Mouse (Mus musculus) thymus, postnatal 10 days (tissue): ENCODE results near the gene Trip6.

ENCODE experiments used
- DNase-seq, 2 experiments: peaks; one replicate each; pipeline ENCODE4 v3.0.0; 2021; ENCODE audit warnings: low spot score in 2 of 2

Gene Trip6

DNA sequence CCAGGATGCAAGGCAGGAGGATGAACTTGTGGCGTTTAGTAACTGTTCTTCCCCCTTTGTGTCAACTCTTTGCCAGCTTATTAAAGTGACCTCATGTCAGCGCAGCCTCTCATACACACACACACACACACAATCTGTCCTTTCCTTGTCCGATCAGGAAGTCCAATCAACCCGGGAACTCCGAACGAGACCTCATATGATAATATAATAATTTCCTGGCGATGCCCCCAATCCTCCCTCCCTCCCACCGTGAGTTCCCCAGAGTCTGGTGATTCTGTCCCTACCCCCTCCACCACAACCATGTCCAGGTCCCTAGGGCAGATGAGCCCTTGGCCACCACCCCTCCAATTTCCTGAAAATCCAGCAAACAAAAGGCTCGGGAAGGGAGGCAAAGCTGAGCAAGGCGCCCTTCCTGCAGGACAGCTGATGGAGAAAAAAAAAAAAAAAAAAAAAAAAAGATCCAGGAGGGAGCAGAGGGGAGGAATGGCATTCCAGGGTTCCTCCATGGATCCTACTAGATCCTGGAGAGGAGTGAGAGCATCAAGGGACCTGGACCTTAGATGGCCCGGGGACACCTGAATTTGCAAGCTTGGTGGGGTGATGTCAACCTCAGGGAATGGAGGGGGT lies 24.6 kb upstream of the Trip6 start:
- no peak for DNase-seq

DNA sequence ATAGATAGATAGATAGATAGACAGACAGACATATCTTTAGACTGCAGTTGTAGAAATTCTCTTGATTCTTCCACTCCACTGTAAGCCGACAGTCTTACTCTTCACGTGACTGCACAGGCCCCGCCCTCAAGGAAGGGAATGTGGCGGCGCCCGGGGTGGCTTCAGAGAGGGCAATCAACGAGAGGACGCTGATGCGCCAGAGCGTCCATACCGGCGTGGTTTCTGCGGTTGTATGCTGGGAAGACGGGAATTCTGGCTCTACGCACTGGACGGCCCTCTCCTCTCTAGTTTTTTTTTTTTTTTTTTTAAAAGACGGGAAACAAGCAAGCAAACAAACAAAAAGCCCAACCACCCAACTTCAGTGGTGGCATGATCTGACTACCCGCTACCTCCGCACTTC lies 24.1 kb upstream of the Trip6 start:
- DNase-seq: peak; percentile 73 to 79

DNA sequence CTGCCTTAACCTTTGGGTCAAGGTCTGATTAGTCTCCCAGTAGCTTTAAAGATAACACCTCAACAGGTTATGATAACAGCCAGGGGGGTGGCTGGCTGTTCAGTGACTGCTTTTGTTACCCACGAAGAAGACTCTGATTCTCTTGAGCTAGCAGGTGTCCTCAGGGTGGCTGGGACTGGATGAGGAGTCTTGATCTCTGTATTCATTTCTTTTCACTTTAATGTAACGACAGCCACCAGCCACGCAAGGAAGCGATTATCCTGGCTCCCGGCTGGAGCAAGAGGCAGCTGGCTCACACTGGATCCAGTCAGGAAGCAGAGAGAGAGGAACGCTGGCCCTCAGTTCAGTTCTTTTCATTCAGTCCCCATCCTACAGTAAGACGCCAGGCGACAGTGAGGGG lies 23.0 kb upstream of the Trip6 start:
- DNase-seq: no peak

DNA sequence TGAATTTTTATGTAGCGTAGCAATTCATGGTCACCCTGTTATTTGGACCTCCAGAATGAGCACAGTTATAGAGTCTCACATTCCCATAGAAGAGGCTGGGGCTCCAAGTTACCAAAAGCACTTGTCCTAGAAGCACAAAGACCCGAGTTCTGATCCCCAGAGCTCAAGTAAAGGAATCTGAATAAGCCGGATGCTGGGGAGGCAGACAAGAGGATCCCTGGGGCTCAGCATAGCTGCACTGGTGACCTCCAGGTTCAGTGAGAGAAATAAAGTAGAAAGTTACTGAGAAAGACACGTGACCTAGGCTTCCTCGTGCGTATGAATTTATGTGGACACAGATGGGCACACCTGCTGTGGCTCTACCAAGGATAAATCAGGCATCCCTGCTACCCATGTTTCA lies 20.9 kb upstream of the Trip6 start:
- DNase-seq: no peak

DNA sequence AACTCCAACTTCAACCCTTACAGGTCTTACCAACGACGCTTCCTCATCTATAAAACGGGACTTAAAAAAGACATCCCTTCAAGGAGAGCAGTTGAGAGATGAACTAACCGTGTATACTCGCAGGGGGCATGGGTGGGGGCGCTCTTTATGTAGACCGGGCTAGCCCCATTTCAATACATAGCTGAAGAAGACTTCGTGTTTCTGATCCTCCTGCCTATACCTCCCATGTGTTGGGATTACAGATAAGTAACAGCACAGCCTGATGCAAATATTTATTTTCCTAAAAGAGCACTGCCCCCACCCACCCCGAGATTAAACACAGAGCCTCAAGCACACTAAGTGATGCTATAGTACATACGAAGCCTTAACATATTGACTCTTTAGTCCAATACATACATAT lies 20.1 kb upstream of the Trip6 start:
- no peak for DNase-seq

DNA sequence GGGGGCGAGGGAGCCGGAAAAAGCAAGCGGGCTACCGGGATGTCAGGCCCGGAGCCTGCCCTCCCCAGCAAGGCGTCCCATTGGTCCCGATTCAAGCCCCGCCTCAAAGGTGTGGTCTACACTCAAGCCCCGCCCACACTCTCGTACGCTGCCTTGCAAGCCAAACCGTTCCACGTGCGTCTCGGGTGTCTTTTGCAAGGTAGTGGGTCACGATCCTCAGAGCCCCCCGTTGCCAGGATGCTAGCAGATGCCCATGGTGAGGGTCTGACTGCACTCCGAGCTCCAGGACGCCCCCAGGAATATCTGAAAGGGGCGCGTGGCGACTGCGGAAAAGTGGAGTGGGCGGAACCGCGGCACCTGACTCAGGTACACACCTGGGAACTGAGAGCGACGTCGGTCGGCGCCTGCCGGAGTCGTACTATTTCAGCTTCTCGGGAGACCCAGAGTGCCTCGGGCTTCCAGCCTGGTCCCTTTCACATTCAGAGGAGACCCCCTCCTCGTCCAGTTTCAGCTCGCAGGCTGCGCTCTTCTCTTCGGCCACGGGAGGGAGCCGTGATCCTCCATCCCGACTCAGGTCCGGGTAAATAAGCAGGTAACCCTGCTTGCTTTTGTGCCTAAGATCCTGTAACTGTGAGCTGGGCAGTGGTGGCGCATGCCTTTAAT lies 19.4 kb upstream of the Trip6 start, which contains the start of gene Slc12a9:
TSS of gene Slc12a9 (minus strand) at position 86 of the 663 bp plus-strand sequence.
- peak; percentile 95 for DNase-seq

DNA sequence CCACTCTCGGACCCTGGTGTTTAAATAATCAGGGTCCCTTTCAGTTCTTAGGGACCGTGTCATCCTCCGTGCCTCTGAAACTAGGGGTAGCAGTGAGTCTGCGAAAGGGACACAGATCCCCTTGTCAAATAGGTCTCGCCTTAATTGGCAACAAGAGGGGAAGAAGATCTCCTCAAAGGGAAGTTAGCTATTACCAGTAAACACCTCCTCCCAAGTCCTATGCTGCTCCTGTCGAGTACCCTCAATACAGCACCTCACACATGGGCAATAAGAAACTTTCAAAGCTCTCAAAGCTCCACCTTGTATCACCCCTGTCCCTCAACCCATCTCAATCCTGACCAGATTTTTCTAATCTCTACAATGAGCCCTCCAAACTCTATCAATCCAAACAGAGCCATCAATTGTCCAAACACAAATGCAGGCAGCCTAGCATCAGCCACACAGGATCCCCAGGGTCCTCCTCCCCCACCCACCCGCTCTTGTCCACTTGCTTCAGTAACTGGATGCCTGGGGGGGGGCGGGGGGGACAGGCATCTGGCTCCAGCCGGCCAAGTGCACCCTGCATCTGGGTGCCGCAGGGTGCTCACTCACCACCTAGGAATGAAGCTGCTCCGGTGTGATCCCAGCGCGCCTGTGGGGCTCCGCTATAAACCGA lies 18.8 kb upstream of the Trip6 start:
- DNase-seq: no peak

DNA sequence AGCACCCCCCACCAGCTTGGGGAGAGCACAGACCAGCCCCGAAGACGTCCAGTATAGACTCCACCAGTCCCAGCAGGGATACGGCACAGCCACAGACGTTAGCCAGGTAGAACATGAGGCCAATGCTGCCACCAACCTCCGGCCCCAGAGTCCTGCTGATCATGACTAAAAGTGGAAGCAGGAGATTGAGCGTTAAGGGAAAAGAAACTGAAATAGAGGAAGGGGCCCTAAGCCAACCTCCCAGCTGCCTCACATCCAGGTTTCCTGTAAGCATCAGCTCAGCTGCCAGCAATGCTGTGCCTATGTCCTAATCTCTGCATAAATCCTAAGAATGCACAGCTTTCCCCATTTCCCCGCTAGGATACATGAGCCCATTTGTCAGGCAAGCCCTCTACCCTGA lies 16.7 kb upstream of the Trip6 start:
- DNase-seq: no peak

DNA sequence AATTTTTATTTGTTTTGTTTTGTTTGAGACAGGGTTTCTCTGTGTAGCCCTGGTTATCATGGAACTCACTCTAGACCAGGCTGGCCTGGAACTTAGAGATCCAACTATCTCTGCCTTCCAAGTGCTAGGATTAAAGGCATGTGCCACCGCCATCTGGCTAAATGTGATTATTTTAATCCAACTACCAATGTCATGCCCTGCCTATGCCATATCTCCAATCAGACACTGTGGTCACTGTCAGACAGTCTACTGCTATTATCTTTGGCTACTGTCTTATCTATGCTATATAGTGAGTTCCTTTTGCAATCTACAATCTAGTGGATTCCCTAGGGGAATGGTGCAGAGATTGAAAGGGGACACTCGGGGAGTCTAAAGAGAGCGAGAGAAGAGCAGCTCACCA lies 6.8 kb upstream of the Trip6 start:
- no peak for DNase-seq

DNA sequence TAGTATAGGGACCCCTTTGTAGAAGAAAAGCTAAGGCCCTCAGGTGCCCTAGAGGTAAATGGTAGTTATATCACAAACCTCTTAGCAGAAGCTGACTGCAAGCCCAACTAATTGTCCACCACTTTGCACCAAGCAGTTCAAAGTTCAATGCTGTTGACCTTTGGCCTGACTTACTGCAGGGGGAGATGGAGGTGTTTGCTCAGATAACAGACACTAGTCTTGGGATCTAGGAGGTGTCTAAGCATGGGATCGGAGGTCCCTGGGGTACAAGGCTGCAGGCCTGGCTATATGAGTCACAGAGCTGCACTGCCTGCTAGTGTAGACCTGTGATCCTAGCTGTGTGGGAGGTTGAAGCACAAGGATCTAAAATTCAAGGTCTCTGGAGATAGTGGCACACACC lies 4.4 kb upstream of the Trip6 start:
- no peak for DNase-seq

DNA sequence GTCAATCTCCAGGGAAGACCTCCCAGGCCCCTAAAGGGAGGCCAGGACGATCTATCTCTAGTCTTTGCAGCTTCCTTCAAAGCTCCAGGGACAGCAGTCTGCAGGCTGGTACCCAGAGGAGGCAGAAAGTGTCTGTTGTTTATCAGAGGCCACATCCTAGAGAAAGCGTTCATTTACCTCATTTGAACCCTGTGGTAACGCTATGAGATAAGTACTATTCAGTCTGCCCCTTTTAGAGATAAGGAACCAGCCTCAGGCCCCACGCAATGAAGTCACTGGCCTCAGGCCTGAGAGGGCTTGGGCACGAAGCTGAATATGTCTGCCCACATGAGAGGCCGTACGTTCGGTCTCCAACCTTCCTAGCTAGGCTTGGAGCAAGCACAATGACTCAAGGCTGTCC lies 3.2 kb upstream of the Trip6 start:
- no peak for DNase-seq

DNA sequence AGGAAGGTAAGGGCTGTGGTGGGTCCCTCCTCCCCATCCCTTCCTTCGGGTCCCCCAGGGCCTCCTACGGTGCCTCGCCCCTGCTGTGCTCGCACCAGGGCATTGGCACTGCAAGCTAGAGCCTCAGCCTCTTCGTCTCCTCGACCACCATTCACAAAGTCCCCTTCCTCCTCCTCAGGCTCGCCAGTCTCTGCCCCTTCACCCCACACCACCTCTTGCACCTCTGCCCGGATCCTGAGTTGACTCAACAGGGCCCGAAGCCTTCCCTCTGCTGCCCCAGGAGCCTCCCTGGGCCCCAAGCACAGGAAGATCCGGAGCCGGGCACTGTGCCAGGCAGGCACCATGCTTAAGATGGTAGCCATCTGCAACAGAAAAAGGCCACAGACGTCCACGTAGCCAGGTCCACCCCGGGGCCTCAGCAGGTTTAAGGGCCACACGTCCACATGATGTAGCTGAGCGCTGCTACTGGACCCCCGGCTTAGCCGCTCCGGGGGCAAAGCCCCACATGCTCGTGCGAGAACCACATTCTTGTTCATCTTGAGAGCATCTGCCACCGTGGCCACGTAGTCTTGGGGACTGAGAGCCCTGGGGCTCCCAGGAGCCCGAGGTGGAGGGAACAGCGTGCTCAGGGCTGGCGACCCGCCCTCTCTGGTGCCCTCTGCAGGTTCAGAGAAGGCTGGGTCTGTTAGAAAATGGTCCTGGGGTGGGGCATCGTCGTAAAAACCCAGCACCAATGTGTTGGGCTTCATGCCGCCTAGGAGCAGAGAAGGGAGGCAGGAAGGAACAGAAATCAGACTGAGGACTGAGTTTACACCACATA lies 1.1 kb upstream of the Trip6 start:
- peak in 1 of 2 experiments; percentile 56 for DNase-seq

DNA sequence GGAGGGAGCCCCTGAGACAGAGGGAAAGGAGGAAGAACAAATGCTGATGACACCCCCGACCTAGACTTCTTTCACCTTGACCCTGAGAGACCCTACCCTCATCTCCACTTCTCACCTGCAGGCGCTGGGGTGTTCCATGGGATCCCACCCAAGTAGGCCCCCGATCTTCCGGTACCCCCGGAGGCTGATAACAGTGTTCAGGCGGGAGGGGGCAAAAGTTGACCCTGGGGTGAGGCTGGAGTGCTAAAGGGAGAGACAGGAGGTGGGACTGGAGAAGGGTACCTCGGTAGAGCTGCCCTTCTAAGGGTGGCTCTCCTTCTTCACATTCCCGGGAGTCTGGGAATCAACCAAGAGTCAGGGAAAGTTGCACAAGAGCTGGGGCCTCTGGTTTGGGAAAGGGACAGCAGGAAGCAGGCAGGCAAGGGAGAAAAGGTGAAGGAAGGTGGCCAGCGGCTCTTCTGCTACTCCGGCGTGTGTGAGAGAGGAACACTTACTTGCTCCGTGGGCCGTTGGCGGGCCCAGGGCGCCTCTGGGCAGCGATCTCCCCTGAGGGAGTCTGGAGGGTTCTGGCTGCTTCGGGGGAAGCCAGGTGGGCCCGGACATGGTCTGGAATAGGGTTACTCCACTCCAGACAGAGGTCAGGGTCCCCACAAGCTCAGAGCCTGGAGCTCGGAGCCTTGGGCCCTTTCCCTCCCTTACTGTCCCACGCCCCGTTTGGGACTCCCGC lies 575 bp downstream of the Trip6 start:
- no peak for DNase-seq

DNA sequence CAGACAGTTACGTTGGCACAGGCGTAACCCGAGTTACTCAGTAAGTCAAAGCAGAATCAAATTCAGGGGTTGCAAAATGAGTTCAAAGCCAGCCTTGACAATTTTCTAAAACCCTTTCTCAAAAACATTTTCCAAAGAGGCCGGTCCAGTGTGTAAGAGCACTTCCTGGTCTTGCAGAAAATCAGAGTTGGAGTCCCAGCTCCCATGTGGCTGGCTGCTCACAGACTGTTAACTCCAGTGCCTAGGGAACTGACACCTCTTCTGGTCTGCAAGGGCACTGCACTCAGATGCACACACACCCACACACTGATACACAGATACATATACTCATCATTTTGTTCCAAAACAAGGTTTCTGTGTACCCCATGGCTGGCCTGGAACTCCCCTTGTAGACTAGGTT lies 5.8 kb downstream of the Trip6 start:
- DNase-seq: no peak

DNA sequence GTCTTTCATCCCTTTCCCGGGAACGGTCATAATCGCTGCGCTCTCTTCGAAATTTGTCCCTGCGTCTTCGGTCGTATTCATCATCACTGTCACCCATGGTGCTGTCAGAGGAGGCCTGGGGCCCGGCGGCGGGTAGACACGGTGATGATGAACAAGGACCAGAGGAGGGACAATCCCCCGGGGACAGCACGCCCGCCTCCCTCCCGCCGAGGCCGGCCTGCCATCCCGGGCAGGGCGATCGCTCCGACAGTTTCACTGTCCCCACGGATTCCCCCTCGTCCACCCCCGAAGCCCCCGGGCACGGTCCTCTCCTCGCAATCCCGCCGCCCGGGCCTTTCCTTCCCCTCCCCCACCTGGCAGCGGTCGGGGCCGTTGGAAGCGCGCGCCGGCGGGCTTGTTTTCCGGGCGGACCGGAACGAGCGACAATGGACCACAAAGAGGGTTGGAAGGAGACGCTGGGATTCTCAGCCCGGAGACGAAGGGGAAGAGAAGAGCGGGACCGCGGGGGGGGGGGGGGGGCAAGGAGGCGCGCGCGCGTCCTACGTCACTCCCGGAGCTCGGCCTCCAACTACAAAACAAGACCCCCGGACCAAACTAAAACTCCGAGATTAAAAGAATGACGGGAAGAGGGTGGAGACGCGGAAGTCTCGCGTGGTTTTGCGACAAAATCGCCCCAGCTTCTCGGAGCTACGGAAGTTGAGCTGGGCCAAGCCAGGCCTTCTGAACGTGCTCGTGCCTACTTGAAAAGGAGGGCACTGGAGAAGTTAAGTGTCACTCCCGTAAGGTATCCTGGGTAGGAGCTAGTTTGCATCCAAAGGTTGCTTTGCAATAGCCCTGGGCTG lies 6.9 kb downstream of the Trip6 start, which contains the start of gene Srrt:
TSS of gene Srrt (minus strand) at position 604 of the 842 bp plus-strand sequence.
- peak; percentile 88 to 90 for DNase-seq

DNA sequence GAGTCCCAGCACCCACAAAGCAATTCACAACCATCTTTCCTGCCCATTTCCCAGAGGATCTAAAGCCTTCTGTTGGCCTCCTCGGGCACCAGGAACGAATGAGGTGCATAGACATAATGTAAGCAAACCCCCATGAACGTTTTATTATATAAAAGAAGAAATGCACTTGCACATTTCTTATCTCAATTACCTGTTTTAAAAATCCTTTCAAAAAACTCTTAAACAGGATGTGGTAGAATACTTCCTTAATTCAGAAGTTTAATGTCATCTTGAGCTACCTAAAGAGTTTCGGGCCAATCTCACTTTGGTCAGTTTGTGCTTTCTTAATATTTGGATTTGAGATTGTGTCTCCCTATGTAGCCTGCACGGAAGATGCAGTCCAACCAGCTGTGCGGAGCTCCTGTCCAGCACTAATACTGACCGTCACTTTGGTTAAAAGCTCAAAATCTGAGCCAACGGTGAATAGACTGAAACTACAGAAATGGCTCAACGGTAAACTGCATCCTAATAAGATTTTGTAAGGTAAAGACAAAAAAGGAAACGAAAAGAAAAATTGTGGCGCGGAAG lies 7.7 kb downstream of the Trip6 start:
- DNase-seq: no peak

DNA sequence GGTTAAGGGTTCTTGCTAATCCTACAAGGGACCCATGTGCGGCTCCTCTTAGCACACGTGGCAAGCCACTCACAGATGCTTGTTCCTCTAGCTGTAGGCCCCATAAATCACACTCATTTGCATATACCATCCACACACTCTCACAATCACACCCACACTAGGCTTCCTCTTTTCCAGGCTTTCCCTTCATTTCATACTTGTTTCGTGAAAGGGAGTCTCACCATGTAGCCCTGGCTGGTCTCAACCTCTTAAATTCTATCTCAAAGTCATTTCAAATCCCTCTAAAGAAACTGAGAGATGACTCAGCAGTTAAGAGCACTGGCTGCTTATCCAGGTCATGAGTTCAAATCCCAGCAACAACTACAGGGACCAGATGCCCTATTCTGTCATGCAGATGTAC lies 8.4 kb downstream of the Trip6 start:
- no peak for DNase-seq

DNA sequence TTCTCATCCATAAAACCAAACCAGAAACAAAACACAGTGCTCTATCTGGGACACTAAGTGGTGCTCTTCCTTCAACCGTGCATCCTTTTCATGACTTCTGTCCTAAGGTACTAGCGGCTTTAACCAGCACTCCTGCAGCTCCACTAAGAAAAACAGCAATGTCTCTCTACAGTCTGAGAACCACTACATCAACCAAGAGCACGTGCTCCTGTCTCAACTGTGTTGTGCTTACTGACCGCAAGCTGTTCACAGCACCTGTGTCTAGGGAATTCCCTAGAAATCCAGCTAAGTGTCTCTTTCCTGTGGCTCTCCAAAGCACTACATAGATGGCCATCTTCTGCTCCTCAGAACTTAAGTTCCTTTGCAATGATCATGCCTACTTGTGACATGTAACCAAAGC lies 9.4 kb downstream of the Trip6 start:
- DNase-seq: no peak

DNA sequence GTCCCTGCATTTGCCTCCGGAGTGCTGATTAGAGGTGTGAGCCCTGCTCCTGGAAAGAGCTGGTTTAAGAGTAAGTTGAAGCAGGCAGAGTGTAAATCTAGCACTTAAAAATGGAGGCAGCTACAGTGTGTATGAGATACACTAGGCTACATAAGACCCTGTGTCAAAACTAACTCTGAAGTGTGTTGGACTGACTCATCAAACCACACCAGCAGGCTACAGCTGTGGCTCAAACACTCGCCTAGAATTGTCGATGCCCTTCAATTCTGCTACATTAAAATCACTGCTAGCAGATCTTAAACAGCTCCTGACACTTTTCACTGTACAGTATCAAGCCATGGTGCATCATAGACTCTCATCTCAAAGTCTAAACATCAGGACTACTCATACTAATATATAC lies 10.0 kb downstream of the Trip6 start:
- no peak for DNase-seq

DNA sequence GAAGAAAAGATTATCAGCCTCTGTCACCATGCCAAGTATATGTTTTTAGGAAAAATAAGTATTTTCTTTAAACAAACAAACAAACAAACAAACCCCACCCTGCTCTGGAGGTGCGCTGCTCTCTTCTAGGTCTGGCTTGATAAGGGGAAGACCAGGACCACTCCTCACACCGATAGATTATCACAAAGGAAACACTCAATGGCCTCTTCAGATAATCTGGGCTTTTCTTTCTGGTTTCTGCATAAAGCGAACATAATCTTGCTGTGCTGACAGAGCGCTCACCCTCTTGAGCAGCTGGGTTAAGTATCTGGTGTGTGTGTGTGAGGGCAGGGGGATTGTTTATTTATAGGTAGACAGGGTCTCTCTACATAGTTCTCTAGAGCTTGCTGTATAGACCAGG lies 10.6 kb downstream of the Trip6 start:
- DNase-seq: no peak
